Mouse (Mus musculus): ENCODE results near the gene Taf5l. TPM values are rescaled to one million over a fixed set of nuclear protein-coding genes. Genes with fewer than 3 reads are reported as not detected.
A peak's percentile ranks its signal among the peaks of the same experiment; 100 is the strongest.

The Taf5l gene
- polyA plus RNA-seq, 1 experiment from 2014 or later: 23.6 TPM

- no peak overlapping the region for H3K9ac ChIP-seq
- no peaks in the 10 kb centered on the region for H3K9me3 ChIP-seq
- H3K36me3 ChIP-seq: peaks cover 74% of the 10 kb centered on the region
- H3K4me3 ChIP-seq: no peak overlapping the region
- H3K27ac ChIP-seq: no peak overlapping the region
- H3K4me1 ChIP-seq (replicated peaks): no peaks in the 10 kb centered on the region
- H3K4me2 ChIP-seq: no peak overlapping the region
- ATAC-seq (ENCODE audit: low FRiP score): no peak
- H3K27me3 ChIP-seq: no peaks in the 10 kb centered on the region
- WGBS: 87% methylated on average over 6 of the region's 6 CpGs
These were observed 13.4 kb downstream of the Taf5l start for GRCm38 (mm10) chr8:124007829-124008228.

- 95% methylated on average over 10 of the region's 10 CpGs for WGBS
These were observed 18.6 kb downstream of the Taf5l start for GRCm38 (mm10) chr8:124002546-124003108.

DNA sequence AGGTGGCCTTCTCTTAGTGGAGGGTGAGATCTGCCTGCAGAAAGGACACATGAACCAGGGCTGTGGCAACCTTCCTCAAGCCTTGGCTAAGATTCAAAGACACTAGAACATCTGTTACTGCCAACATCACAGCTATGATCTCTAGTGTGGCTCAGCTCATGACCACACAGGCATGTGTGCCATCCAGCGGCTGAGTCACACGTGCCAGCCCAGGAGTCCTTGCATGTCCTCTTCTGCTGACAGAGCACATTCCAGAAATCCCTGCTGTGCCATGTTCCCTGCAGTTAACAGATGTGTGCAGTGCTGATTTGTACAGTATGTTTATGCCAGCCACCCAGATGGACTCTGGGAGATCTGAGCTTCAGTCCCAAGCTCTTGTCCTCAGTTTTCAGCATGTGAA lies 21.6 kb downstream of the Taf5l start:
- no peak for ATAC-seq (ENCODE audit: low FRiP score)
- H3K36me3 ChIP-seq: peaks cover 73% of the 10 kb centered on the region
- WGBS: 83% methylated on average over 2 of the region's 2 CpGs

More at GRCm38 (mm10) chr8:124002546-124003108, 18.6 kb downstream of the Taf5l start:
- Histone ChIP-seq H3K27me3 (no peaks in the 10 kb centered on the region), H3K9ac (no peak overlapping the region), H3K4me1 (replicated peaks) (no peaks in the 10 kb centered on the region), H3K4me3 (no peak overlapping the region), H3K4me2 (no peak overlapping the region), H3K36me3 (peaks cover 82% of the 10 kb centered on the region), H3K27ac (no peak overlapping the region), H3K9me3 (no peaks in the 10 kb centered on the region)
- no peak for ATAC-seq (ENCODE audit: low FRiP score)

DNA sequence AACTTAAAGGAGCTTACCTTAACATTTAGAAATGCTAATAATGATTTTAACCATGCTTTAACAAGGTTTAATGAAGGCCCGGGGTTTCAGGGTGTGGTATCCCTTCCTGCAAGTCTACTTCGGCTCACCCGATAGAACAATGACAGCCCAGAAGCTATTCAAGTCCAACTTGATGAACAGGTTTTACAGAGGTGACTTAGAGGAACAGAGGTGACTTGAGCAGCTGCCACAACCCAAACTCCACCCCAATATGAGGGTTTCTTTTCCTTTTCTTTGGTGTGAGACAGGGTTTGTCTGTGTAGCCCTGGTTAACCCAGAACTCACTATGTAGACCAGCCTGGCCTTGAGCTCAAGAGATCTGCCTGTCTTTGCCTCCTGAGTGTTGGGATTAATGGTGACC lies 27.2 kb downstream of the Taf5l start:
- 97% methylated on average over 3 of the region's 3 CpGs for WGBS
- H3K27me3 ChIP-seq: no peaks in the 10 kb centered on the region
- no peaks in the 10 kb centered on the region for H3K9me3 ChIP-seq
- H3K9ac ChIP-seq: no peak overlapping the region
- H3K36me3 ChIP-seq: peaks cover 37% of the 10 kb centered on the region
- H3K27ac ChIP-seq: no peak overlapping the region
- no peaks in the 10 kb centered on the region for H3K4me1 ChIP-seq (replicated peaks)
- ATAC-seq (ENCODE audit: low FRiP score): no peak
- no peak overlapping the region for H3K4me2 ChIP-seq
- H3K4me3 ChIP-seq: no peak overlapping the region

More for the DNA sequence above, 21.6 kb downstream of the Taf5l start:
- Histone ChIP-seq H3K4me2 (no peak overlapping the region), H3K4me1 (replicated peaks) (no peaks in the 10 kb centered on the region), H3K27ac (no peak overlapping the region), H3K4me3 (no peak overlapping the region), H3K9me3 (no peaks in the 10 kb centered on the region), H3K27me3 (no peaks in the 10 kb centered on the region), H3K9ac (no peak overlapping the region)

DNA sequence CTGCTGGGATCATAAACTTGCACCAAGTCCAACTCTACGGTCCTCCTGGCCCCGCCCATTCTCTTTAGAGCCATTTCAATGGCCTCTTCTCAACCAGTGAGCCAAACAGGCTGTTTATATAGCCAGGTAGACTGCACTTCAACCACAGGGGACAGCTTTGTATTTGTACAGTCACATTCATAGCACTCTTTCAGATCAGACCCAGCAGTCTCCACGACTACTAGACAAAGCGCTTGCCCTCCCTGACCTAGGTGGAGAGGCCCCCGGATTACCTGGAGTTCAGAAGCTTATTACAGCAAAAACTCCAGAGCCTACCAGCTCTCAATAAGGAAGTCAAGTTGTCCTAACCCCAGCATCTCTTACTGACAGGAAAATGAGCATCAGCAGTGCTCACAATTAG lies 27.6 kb downstream of the Taf5l start:
- Histone ChIP-seq H3K4me2 (no peak overlapping the region), H3K9ac (no peak overlapping the region), H3K27ac (no peak overlapping the region), H3K9me3 (no peaks in the 10 kb centered on the region), H3K4me3 (no peak overlapping the region), H3K4me1 (replicated peaks) (no peaks in the 10 kb centered on the region), H3K27me3 (no peaks in the 10 kb centered on the region), H3K36me3 (peaks cover 35% of the 10 kb centered on the region)
- ATAC-seq (ENCODE audit: low FRiP score): no peak
- 94% methylated on average over 5 of the region's 5 CpGs for WGBS

DNA sequence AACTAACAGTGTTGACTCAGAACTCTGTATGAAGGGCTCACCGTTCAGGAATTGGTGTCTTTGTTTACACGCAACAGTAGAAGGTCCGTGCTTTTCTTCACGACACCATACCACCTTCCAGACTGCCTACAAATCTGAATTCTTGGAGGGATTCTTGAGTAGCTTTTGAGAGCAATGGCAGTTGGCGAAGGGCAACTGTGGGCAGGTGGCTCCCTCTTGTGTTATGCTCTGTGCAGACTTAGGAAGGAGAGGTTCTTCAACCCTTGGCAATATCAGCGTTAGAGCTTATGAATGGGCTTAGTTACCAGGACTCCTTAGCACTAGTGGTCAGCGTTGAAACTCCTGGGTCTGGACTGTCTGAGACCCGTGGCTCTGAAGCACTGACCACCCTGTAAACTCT lies 28.6 kb downstream of the Taf5l start:
- no peak overlapping the region for H3K27ac ChIP-seq
- H3K4me3 ChIP-seq: no peak overlapping the region
- 88% methylated on average over 8 of the region's 8 CpGs for WGBS
- no peak overlapping the region for H3K4me2 ChIP-seq
- no peaks in the 10 kb centered on the region for H3K27me3 ChIP-seq
- H3K36me3 ChIP-seq: peaks cover 31% of the 10 kb centered on the region
- ATAC-seq (ENCODE audit: low FRiP score): no peak
- H3K4me1 ChIP-seq (replicated peaks): no peaks in the 10 kb centered on the region
- H3K9me3 ChIP-seq: no peaks in the 10 kb centered on the region
- no peak overlapping the region for H3K9ac ChIP-seq

DNA sequence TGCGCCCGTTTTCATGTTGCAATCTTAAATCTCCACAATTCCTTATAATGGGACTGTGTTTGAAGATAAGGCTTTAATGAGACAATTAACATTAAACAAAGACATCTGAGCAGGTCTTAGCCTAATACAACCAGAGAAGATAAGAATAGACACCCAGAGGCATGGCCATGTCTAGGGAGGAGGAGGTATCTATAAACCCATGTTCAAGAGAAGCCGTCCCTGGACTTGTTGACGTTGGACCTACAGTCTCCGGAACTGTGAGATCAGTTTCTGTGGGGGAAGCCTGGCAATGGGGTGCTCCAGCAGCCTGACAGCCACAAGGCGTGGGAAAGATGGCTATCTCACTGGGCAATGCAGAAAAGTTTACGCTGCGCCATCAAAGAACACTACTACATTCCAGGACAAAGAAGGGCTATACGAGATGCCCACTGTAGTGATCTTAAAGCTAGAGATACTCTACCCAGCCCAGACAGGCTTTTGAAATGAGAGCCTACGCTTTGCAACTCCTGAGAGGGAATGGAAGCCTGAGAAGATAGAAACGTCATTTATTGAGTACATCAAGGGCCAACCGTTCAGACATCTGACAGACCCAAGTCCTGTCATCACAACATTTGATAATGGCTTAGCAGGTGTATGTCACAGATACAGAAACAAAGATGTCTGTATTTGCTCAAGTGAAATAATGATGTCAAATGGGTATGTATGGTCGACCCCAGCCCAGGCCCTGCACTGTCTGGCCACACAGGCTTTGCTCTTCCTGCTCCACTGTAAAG lies 30.7 kb downstream of the Taf5l start:
- WGBS: 92% methylated on average over 13 of the region's 13 CpGs
- no peak overlapping the region for H3K4me2 ChIP-seq
- no peaks in the 10 kb centered on the region for H3K9me3 ChIP-seq
- no peak for ATAC-seq (ENCODE audit: low FRiP score)
- peaks cover 16% of the 10 kb centered on the region for H3K36me3 ChIP-seq
- no peak overlapping the region for H3K27ac ChIP-seq
- H3K27me3 ChIP-seq: no peaks in the 10 kb centered on the region
- no peak overlapping the region for H3K4me3 ChIP-seq
- no peaks in the 10 kb centered on the region for H3K4me1 ChIP-seq (replicated peaks)
- H3K9ac ChIP-seq: no peak overlapping the region

- Histone ChIP-seq H3K9me3 (no peaks in the 10 kb centered on the region), H3K4me1 (replicated peaks) (no peaks in the 10 kb centered on the region), H3K27ac (no peak overlapping the region), H3K9ac (no peak overlapping the region), H3K27me3 (no peaks in the 10 kb centered on the region), H3K4me3 (no peak overlapping the region), H3K4me2 (no peak overlapping the region), H3K36me3 (peaks cover 6% of the 10 kb centered on the region)
- ATAC-seq (ENCODE audit: low FRiP score): no peak
- 81% methylated on average over 7 of the region's 7 CpGs for WGBS
These were observed 32.1 kb downstream of the Taf5l start for GRCm38 (mm10) chr8:123989128-123989527.

- H3K27me3 ChIP-seq: no peaks in the 10 kb centered on the region
- H3K4me3 ChIP-seq: no peak overlapping the region
- H3K4me2 ChIP-seq: no peak overlapping the region
- H3K9ac ChIP-seq: no peak overlapping the region
- no peak overlapping the region for H3K27ac ChIP-seq
- no peak for ATAC-seq (ENCODE audit: low FRiP score)
- no peaks in the 10 kb centered on the region for H3K9me3 ChIP-seq
- peaks cover 2% of the 10 kb centered on the region for H3K36me3 ChIP-seq
- no peaks in the 10 kb centered on the region for H3K4me1 ChIP-seq (replicated peaks)
- 84% methylated on average over 6 of the region's 6 CpGs for WGBS
These were observed 32.6 kb downstream of the Taf5l start for GRCm38 (mm10) chr8:123988605-123989038.

DNA sequence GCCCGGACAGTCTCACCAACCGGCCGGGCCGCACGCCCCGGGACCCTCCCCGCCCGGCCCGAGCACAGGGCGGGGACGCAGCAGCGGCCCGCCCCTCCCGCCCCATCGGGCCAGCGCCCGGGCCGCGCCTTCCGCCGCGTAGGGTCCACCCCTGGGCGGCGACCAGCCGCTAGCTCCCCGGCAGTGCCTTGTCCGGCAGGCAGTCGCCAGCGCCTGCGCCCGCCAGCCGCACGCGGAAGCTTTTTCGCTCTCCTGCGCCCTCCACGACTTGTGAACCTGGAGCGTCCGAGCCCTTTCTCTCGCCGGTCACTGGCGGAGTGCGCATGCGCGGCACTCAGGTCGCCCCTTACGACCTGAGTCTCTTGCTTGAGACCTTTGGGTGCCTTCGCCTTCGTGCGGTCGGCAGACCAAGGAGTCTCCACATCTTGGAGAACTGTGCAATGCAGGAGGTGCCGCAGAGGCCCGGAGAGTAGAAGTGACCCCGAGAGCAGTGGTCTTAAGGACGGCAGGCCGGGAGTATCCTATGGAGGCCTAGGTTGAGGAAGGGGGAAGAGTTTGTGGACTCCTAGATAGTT lies 38.3 kb downstream of the Taf5l start, which contains the start of gene Abcb10:
Abcb10 (minus strand) TSS at position 297 of the 575 bp plus-strand sequence.
- H3K4me1 ChIP-seq (replicated peaks): peaks cover 27% of the 10 kb centered on the region
- ATAC-seq (ENCODE audit: low FRiP score): peak; percentile 89
- under 1% methylated on average over 50 of the region's 56 CpGs for WGBS
- no peaks in the 10 kb centered on the region for H3K36me3 ChIP-seq
- no peaks in the 10 kb centered on the region for H3K9me3 ChIP-seq
- H3K4me2 ChIP-seq: peak within 1 kb of the TSS; percentile 92
- peak within 1 kb of the TSS; percentile 82 for H3K4me3 ChIP-seq
- H3K27ac ChIP-seq: peak within 1 kb of the TSS; percentile 79
- H3K9ac ChIP-seq: peak within 1 kb of the TSS; percentile 86
- no peaks in the 10 kb centered on the region for H3K27me3 ChIP-seq

DNA sequence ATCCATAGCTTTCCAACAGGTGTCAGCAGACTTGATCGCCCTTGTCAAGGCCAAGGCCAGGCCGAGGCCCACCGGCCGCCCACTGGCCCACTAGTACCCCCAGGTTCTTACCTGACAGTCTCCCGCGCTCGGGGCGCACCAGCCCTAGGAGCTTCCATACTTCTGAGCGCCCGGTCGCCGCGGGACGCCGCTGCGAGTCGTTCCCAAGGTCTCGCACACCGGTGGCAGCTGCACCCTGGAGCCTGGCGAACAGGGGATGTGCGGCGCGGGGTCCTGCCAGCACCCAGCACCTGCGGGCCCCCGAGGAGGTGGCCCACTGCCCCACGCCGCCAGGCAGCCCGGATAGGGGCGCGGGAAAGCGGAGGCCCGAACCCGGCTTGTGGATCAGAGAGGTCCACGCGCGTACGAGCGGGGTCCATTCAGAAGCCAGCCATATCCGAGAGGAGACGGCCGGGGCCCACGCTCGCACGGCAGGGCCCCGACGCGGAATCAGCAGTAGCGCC lies 38.9 kb downstream of the Taf5l start:
- ATAC-seq (ENCODE audit: low FRiP score): peak; percentile 62
- H3K36me3 ChIP-seq: no peaks in the 10 kb centered on the region
- peak overlapping the region; percentile 92 for H3K4me2 ChIP-seq
- no peaks in the 10 kb centered on the region for H3K27me3 ChIP-seq
- peak overlapping the region; percentile 79 for H3K27ac ChIP-seq
- no peaks in the 10 kb centered on the region for H3K9me3 ChIP-seq
- H3K9ac ChIP-seq: peak overlapping the region; percentile 86
- under 1% methylated on average over 48 of the region's 48 CpGs for WGBS
- H3K4me1 ChIP-seq (replicated peaks): peaks cover 27% of the 10 kb centered on the region
- H3K4me3 ChIP-seq: peak overlapping the region; percentile 82

DNA sequence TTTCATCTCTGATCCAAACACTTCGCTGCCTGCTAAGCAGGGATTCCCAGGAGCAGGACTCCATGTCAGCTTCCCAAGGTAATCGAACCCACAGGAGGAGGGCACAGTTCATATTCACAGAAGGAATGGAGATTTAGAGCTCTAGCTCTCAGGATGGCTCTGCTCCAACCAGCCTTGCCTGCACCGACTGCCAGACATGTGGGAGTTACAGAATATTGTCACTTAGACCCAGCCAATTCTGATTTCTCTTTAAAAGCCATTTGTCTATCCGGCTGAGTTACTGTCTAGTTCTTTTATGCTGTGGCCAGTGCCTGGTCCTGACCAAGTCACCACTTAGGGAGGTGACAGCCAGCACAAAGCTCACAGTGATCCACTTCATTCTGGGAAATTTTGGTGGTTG lies 39.5 kb downstream of the Taf5l start:
- peak overlapping the region; percentile 56; the same call in 1 of the 2 replicates for H3K9ac ChIP-seq
- H3K27me3 ChIP-seq: no peaks in the 10 kb centered on the region
- ATAC-seq (ENCODE audit: low FRiP score): no peak
- 48% methylated on average over 4 of the region's 4 CpGs for WGBS
- H3K4me2 ChIP-seq: peak overlapping the region; percentile 92
- H3K36me3 ChIP-seq: no peaks in the 10 kb centered on the region
- peak overlapping the region; percentile 82 for H3K4me3 ChIP-seq
- no peak overlapping the region for H3K27ac ChIP-seq
- H3K4me1 ChIP-seq (replicated peaks): peaks cover 27% of the 10 kb centered on the region
- H3K9me3 ChIP-seq: no peaks in the 10 kb centered on the region

All from hindbrain, embryonic 13.5 days (tissue).